Mouse (Mus musculus) left cerebral cortex, adult 8-10 months (tissue): ENCODE measurements around the gene Dtnb. TPM values are rescaled to one million over a fixed set of nuclear protein-coding genes. Genes with fewer than 3 reads are reported as not detected.

Experiments used
- DNase-seq, 2 experiments: peaks; one replicate each; pipeline ENCODE4 v3.0.0; 2022; ENCODE audit warnings: low spot score in 2 of 2
- total RNA-seq, 4 experiments: library from RNA; stranded (reverse); gene quantifications; 2 replicates each; pipeline ENCODE4 v1.2.4; 2022

Dtnb gene
- total RNA-seq, 4 experiments from 2014 or later: 117 to 137 (median 128) TPM

DNA sequence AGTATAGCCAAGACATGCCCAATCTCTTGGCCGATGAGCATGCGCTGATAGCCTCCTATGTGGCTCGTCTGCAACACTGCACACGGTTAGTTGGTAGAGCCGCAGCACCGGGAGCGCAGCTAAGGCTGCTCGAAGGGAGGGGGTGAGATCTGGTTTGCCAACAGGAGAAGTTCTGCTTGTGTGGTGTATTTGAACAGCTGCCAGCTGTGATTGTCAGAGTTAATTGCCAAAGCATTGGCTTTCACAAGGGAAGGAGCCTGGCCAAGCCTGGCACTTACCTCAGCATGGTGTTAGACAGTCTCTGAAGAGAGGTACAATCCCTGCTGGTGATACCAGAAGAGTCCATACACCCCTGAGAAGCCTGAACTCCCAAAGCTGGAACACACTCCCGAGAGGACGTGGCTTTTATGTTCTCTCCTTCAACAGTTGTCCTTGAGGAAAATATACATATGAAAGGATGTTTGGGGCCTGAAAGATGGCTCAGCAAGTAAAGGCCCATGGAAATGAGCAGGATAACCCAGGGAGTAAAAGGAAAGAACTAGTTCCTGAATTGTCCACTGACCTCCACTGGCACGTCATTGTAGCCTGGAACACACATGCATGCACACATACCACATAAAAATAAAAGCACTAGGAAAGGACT is 160.6 kb downstream of the Dtnb start:
- DNase-seq: peak in 1 of 2 experiments; percentile 47

DNA sequence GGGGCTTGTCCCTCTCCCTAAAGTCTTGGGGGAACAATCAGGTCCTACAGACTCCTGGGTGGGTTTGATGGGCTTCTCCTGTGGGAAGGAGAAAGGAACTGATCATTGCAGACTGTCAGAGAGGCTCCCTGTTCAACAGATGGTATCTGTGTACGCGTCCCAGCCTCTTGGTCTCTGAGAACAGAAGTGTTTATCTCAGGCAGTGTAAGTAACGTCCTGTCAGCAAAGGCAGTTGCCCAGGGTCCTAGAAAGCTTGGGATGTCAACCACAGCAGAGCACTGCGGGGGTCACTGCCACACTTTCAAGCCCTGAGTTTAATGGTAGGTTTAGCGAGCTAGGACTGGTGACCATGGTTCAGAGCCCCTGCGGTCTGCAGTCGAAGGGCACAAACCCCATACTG is 161.1 kb downstream of the Dtnb start:
- no peak for DNase-seq

DNA sequence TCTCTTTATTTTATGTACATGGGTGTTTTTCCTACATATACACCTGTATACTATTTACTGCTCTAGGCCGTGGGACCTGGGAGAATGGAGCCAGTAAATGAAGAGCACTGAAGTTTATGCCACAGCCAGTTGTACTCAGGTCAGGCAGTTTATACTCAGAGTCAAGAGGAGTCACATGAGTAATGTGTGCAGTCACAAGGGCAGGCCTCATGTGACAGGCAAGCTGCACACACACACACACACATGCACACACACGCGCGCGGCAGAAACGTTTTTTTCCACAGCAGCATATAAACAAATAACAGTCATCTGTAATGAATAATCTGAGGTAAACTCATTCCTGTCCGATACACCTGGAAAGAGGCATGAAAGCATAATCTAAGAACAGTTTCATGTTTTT is 164.8 kb downstream of the Dtnb start:
- DNase-seq: no peak

DNA sequence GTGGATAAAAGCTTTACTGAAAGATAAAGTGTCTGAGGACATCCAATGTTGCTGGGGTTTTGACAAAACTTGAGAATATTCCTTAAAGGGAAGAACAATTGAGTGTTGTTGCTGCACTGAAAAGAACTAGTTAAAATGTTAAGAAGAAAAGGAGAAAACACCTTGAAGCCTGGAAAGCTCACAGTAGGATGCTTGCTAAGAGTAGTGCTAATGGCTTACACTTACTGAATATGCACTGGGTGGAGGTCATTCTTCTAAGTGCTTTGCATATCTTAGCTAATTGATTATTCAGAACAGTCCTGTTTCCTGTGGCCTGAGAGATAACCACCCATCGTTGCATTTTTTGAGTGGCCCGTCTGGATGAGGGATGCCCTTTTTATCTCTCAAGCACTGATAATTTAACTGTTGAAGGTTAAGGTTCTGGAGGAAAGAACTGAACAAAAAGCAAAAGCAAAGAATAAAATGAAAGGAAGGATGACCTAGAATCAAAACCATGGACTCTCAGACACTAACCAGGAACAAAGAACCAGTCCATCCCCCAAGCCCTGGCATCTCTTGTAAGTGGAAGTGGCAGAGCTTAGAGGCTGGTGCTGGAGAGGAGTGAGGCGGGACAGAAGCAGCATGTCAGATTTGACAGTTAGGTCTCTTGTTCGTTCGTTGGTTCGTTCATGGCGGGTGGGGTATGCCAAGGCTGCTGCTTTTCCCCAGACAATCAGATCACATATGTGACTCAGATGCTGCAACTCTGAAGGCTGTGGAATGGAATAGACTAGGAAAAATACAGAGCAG is 166.8 kb downstream of the Dtnb start:
- DNase-seq: no peak

DNA sequence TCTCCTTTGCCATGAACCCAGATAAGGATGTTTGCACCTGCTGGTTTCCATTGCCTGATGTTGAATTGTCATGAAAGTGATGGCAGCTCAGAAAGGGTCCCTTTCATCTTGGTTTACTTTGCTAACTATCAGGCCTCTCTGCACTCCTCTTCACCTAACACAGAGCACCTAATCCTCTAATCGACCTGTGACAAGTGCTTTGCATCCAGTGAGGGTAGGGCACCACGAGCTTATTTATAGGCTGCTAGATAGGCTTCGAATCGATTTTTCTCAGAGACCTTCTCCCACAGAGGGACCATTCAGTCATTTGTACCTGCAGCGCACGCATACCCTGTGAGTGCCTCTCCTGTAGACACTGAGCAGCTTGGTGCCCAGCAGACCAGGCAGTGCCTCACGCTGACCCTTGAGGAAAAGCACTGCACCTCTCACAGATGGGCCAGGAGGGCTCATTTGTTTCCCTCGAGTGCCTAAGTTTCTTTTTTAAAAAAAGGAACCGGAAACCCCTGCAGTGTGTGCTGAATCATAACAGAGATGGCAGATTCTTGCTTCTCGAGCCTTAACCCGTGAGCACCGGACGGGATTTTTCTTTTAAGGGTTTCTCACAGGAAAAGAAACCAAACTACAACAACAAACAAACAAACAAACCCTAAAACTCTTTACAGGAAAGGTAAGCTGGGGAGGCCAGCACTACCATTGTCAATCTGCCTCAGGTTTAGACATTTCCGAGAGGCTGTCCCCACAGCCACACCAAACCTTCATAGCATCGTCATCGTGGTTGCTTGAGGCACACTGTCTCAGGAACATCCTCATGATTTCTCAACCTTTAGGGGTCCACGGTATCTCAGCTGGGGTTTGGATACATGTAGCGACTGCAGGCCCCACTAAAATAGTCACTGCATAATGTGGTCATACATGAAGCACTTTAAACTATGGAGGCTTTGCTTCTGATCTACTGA is 167.8 kb downstream of the Dtnb start:
- DNase-seq: no peak

DNA sequence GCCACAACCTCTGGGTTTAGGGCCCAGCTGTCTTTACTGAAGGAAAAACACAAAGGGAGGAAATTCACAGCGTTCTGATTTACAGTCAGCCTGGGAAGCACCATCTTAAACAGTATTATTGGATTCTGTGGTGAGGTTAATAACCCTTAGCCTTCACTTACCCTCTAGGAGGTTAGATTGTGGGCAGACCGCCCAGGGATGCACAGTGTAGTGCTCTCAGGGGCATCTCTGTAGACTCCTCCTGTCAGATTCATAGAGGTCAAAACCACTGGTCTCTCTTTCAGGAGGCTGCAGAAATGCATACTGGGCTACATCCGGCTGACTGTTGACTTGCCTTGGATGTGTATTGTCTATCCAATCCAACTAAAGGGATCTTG is 168.5 kb downstream of the Dtnb start:
- no peak for DNase-seq

DNA sequence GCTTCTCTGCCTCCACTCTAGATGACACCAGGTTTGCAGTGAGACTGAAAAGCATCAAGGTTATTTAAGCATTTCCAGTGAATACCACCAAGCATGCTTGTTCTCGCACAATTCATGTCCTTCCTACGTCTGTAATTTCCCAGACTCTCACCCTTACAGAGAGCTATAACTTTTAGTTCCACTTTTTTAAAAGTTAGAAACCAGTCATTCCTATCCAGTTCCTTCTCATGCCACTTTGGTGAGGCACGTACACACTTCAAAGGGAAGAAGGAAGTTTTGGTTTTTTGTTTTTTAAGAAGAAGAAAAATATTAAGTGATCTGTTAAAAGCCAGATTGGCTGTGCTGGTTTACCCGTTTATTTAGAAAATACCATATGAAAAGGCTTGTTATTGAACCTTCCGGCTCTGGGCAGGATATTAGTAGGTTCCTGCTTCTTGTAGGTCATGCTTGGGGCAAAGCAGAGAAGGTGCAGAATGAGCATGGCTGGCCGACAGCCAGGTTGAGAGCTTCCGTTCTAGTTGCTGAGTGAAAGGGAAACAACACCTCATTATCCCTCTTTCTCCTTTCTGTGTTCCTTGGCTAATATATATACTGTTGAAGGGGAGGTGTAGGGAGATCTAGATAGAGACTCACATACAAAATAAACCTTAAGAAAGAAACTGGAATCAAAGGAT is 173.4 kb downstream of the Dtnb start:
- no peak for DNase-seq

DNA sequence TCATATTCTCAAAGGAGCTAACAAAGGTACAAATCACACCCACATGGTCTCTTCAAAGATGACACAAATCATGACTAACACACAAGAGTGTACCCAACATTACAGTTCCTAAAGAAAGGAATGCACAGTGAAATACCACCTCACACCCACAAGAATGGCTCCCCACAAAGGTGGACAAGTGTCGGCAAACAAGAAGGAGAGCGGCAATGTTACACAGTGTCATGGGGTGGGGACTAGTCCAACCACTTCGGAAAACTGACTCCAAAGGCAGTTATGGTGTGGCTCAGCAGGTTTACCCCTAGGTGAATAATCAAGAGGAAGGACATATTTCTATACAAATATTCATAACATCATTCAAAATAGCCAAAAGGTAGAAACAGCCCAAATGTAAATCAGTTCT is 174.2 kb downstream of the Dtnb start:
- DNase-seq: no peak

DNA sequence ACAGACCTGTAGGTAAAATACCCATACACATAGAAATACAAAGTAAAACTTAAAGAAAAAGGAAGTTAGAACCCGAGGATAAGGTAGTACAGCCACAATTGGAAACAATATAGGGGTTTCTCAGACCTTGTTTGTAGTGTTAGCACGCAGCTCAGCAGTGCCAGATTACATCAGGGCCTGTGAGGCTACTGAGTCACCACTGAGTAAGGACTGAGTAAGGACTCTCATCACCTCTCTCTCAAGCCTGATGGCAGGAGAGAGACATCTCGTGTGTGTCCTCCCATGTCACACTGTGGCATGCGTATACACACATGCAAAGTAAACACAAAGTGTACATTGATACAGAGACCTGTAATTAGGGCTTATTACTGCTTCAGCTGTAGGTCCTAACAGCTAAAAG is 175.4 kb downstream of the Dtnb start:
- DNase-seq: no peak

DNA sequence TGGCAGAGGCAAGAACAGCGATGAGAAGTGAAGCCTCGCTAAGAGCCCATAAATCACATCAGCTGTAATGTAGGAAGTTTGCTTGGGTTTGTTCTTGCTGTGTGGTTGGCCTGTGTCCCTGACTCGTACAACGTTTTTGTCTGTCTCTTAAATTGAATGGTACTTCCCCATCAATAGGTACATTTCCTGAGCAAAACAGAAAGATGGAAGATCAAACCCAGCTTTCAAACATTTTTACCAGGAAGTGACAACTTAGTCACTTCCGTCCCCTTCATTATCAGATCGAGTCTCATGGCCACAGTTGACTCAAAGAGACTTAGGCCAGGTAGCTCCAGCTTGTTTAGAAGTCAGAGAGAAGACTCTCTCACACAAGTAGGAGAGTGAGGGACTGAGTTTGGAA is 183.3 kb downstream of the Dtnb start:
- DNase-seq: no peak

DNA sequence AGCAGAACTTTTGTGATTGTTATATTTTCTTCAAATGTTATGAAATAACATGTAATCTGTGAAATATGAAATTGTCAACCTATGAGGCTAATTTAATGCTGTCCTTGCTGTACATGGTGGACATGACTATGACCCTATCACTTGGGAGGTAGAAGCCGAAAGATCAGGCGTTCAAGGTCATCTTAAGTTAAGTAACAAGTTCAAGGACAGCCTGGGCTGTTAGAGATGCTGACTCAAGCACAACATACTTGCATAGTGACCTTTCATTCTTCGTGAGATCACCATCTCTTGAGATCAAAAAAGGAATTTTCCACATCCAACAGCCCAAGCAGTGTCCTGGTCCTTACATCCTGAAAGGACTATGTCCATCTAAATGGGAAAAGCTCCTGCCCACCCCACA is 184.0 kb downstream of the Dtnb start:
- no peak for DNase-seq

DNA sequence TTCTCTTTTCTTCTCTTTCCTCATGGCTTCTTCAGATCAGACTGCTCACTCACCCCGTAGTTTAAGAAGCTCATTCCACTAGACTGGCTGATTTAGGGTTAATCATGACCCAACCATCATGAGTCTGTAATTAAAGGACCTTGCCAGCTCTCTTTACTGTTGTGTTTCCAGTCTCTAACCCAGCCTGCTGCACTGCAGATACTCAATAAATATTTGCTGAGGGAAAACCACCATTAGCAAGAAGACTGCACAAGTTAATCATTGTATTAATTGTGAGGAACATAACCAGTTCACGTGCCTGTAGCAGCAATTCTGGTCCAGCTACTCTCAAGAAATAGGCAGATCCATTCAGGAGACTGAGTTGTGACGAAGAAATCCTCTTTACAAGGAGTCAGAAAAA is 185.9 kb downstream of the Dtnb start:
- DNase-seq: no peak

DNA sequence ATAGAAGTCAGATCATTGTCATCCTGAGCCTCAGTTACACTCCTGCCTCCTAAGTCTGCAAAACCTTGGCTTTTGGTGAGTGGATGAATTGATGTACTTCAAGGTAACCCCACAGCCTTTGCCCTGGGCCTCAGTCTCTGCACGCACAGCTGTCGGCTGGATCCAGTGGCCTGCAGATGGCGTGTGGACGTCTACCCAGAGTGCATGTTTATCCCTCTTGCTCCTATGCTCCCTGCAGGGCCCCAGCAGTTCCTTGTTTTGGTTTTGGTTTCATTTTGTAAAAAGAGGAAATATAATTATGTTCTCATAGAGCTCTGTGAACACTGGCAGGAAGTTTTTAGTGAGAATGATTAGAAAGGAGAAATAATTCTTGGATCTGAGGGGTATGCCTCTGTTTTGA is 187.2 kb downstream of the Dtnb start:
- DNase-seq: no peak

DNA sequence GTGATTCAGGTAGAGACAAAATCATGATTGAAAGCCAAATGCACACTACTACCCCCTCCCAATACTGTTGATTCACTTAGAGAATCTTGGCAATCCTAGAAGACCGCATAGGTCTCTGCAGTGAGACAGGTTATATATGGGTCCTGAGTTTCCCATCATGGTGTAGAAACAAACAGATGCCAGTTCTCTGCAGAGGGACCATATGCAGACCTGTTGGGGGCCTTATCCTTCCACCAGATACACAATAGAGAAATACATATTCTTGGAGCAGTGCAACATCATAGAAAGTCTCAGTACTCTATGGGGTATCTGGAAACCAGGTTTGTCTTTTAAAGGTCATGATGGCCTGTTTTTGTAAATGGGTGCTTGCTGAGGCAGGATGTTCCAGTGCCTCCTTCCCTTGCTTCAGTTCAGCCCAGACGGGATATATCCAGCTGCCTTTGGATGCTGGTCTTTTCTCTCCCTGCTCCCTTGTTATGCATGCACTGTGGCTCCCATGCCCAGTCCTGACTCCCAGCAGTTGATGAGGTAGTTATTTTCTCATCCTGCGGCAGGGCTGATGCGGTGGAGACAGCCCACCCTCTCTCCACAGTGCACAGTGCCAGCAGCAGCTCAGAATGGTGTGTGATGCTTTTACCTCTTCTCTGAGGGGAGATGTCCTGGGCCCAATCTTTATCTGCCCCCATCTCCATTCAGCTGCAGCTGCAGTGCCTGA is 188.9 kb downstream of the Dtnb start:
- no peak for DNase-seq

DNA sequence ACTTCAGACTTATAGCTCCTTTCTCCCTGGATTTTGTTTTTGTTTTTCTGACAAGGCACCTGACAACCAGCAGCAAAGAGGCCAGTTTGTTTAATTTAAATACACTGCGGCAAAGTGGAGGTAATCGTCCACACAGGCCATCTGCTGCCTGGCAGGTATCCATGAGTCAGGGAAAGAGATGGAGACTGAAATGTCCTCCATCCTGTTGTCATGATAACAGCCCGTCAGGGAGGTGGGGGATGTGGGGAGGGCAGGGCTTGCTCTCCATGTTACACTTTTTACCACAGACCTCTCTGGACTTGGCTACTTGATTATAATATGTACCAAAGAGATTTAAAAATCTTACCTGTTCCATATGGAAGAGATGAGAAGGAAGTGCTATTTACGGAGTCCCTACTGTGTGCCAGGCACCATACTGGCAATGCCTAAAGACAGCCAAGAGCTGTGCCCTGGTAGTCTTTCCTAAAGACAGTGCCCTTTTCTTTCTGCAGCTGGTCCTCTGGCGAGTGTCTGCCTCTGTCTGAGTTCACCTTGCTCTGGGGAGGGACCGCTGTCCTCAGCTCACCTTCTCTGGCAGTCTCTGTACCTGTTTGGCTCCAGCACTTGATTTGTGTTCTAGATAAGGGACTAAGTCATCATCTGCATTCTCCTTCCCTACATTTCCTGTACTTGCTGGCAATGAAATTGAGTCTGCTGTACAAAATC is 189.6 kb downstream of the Dtnb start:
- DNase-seq: no peak

DNA sequence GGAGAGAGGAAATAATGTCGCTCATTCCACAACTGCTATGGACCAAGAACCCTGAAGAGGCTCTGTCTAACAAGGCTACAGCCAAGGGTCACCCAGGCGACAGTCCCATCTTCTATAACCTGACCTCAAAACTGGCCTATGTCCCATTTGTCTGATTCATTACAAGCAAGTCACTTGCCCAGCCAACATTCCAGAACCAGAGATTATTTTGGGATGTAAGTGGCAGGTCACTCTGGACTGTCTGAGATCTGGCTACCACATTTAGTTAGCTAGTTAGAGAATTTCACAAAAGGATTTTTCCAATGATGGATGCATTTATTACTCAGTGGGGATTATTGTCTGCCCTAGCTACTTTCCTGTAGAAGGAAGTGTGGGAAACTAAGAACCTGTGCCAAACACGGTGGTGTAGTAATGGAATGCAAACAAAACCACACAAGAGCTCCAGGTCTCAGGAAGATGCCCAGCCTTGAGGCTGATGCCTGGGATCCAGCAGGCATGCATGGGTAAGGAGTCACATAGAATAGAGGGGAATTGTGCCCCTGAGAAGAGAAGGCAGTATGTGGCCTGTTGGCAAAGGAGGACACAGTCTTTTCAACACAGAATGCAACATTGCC is 192.1 kb downstream of the Dtnb start:
- no peak for DNase-seq

DNA sequence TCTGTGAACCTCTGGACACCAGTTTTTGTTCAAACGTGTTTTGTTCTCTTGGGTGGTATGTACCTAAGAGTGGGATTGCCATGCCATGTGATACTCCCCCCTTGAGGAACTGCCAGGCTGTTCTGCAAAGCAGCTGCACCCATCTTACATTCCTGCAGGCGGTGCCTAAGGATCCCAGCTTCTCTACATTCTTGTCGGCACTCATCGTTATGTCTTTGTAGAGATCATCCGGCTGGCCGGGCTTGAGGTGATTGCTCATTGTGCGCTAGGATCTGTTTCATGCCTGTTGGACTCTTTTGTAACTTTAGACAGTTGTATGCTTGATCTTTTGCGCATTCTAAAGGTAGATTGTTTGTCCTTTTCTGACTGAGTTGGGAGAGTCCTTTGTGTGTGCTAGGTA is 195.2 kb downstream of the Dtnb start:
- no peak for DNase-seq

DNA sequence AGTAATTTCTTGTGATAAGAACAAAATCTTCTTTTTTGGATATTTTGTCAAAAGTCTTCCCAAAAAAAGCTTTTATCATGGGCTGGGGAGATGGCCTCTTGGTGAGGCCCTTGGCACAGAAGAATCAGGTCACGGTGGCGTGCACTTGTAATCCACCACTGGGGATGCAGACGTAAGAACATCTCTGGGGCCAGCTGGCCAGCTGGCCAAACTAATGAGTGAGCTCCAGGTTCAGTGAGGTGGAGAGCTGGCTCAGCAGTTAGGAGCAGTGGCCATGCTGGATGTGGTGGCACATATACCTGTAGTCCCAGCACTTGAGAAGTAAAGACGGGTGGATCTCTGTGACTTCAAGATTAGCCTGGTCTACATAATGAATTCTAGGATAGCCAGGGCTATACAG is 196.2 kb downstream of the Dtnb start:
- DNase-seq: no peak

DNA sequence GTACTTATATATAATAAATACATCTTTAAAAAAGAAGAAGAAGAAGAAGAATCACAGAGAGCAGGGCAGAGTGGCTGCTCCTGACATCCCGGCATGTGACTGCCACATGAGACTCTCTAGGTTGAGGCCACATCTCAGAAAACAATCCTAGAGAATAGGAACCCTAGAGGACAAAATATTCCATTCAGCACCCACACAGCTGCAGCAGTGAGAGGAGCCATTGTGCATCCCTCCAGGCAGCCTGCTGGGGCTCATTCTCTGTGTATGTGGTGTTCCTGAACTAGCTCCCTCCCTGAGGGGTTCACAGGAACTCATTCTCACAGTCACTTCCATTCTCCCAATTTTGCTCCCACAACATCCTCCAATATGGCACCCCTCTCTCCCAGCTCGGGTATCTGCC is 198.4 kb downstream of the Dtnb start:
- DNase-seq: no peak

DNA sequence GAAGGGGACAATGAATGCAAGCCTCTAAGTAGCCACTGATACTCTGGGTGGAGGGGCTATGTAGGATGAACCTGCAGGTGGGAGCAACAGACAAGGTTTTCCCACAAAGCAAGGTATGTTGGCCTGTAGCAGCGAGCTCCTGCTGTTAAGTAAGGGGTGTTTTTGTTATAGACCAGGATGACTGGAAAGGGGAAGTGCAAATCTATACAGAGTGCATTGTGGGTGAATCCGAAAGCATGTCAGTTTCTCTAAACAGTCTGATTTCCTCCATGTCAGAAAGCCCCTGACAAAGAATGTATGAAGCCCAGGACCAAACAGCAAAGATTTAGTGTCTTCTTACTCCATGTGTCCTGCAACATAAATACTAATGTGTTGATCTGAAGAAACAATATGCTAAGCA is 198.9 kb downstream of the Dtnb start:
- no peak for DNase-seq
